Mouse (Mus musculus): ENCODE measurements at regions not wholly inside any gene's neighbourhood (a gene's known extent, or its start where the extent isn't known, plus 50 kb on each side); places are given as distances from the start of the nearest gene placed in this dataset.

DNA sequence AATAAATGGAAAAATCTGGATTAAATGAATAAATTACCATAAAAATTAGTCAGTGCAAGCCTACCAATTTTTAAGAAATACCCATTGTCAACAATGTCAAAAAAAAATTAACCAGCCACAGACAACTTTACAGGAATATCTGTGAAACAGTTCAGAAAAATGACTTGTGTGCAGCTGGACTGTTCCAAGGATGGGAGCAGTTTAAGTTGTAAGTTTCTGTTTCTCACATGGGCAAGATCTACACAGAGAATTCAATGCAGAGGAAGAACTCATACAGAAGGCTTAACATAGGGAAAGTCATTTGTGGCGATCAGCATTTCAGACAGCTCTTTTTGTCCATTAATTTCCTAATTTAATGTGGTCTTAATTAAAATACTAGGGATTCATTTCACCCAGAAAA is 71.9 kb upstream of the Tdrd3 start:
- in situ Hi-C loops (cut with MboI, MseI) = no loop called here

GRCm38 (mm10) chr14:87346812-87347211 is 69.6 kb upstream of the Tdrd3 start:
- in situ Hi-C loops (cut with MboI, MseI) = no loop called here

GRCm38 (mm10) chr14:87348825-87349224 is 67.6 kb upstream of the Tdrd3 start:
- in situ Hi-C loops (cut with MboI, MseI) = no loop called here

- in situ Hi-C loops (cut with MboI, MseI) = no loop called here
Observed at GRCm38 (mm10) chr14:87365793-87366192, 50.6 kb upstream of the Tdrd3 start.

All from T-helper 1 cell (primary cell).